Mouse (Mus musculus): ENCODE results near the gene Krt8.

The Krt8 gene

DNA sequence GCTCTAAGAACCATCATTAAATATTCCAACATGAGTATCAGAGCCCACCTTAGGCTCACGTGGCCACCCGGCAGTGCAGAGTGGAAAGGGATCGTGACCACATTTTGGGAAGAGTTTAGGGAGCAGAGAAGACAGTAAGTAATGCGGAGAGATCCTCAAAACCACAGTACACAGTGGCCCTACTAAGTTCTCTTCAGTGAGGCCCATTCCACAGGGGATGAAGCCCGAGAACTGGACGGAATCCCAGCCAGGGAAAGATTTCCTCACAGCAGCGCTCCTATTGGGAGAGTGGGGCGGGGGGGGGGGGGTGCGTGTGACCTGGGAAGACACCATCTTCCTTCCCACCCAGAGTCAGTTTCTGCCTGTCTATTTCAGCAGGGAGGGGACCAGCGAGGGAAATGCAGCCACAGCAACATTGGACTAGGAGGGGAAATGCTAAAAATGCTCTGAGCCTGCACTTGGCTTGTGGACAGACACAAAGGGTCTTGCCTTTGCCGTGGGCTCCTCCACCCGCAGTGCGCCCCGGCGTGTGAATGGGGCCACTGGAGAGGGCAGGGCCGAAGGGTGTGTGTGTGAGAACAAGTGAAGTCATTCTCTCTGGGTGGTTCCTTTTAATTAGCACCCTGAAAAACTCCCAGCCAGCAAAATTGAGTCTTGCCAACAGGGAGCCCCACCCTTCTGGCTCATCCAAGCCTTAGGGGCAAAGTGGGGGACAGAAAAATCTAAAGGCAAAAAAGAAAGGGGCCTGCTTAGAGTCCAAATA is 30.0 kb downstream of the Krt8 start:
- DNase-seq, result no peak

DNA sequence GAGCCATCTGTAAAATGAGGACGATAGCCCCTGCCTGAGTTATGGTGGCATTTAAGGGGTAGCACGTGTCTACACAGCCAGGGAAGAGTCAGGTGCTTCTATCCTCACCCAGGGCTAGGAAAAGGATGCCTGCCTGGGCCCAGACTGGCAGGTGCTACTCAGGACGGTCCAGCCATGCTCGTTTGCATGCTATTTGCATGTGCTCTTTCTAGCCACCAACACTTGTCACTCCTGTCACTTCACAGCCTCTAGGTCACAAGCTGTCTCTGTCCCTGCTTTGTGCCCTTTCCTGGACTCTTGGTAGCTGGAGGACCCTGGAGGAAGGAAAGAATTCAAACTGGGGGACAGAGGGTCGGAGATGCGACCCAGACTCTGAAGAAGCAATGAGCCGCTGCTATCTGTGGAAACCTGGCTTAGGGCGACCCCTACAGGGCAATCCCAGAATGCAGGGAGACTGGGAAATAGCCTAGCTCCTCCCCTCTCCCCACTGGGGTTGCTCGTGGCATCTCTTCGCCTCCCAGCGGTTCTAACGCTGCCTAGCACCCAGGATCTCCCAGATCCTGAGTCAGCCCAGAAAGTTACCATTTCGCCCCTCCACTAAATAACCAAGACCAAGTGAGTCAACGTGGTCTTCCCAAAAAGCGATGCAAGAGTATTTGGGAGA is 30.7 kb downstream of the Krt8 start:
- peak; percentile 89 for DNase-seq

DNA sequence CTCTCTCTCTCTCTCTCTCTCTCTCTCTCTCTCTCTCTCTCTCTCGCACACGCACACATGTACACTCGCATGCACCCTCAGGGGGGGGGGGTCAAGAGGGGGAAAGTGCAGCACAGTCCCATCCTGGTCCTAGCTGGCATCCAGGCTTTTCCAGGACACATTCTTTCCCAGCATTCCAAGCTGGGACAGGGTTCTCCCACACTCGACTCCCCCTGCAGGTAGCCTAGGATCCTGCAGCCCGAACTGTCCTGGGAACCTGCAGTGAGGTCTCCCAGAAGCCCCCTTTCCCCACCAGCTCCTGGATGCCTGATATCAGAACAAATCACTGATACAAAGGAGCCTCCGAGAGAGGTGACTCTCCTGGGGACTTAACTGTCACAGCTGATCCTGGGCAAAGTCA is 33.7 kb downstream of the Krt8 start:
- no peak for DNase-seq

DNA sequence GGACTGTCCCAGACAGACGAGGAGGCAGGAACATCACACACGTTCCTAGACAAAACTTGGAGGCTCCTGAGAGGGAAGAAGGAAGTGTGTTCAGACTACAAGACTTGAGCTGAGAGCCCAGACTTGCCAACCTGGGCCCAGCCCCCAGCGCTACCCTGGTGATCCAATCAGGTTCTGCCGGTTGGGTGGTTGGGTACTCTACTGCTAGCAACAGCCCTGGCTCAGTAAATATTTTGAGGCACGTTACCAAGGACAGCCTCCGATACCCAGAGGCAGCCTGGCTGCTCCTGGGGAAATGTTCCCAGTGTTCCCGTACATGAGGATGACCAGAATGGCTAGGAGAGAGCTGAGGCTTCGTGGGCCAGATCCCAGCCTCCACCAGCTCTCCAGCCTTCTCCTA is 37.5 kb downstream of the Krt8 start:
- no peak for DNase-seq

DNA sequence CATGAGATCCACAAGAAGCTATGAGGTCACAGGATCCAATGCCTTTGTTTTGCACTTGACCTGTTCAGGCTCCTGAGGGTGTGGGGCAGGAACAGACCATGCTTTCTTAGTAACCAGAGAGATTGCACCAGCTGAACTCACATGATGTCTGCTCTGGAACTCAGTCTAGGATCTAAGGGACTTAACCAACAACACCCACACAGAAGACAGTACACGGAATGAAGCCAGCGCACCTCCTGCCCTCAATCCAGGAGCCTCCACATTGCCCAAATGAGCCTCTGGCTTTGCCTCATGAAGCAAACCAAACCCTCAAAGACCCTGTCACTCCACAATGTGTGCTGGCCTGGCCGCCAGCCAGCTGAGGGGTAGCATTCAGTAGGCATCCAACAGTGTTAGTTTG is 45.4 kb downstream of the Krt8 start:
- no peak for DNase-seq

DNA sequence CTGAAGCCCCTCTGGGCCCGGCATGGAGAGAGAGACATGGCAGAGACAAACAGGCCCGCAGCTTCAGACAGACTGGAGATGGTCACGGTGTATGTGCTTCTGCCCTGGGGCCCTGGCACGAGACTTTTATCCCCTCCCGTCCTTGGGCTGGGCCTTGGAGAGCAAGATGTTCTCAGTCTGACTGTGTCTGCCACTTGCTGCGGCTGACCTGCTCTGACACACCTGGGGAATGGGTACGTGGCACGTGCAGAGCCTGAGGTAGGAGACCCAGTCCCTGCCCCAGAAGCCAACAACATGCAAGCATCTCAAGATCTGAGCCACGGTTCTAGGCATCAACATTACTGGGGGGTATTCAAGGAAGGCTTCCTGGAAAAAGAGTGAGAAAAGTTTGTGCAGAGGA is 50.1 kb downstream of the Krt8 start, which contains the start of gene Krt78:
TSS of gene Krt78 (minus strand) at position 101 of the 400 bp plus-strand sequence.
- no peak for DNase-seq

DNA sequence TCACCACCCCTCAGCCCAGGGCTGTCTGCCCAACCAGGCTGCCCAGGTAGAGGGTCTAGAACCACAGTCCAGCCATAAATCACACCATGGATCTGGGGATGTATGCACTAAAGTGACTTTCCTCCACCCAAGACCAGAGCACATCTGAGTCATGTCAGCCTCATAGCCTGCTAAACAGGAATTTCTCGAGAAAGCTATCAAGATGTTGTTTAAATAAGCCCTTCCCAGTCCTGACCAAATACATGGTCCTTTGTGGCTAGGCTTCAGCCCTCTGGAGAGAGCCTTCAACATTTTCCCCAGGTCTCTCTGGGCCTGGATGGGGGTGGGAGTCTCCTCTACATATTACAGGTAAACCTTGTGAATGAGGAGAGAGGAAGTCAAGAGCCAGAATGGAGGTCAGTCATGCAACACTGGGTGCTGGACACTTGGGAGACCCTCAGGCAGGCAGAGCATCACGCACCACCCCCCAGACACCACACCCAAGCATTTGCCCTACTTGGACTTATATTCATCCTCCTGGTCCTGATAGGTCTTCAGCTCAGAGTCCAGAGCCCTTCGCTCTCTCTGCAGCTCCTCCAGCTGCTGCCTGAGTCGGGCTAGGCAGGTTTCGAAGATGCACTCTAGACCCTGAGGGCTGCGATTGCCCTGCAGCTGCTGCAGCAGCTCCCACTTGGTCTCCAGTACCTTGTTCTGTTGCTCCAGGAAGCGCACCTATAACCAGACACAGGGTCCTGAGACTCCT is 51.4 kb downstream of the Krt8 start:
- DNase-seq, result no peak
